Mouse (Mus musculus) liver, adult 2 months (tissue): Measurements from ENCODE around the gene Szt2.

Experiments used
- CTCF ChIP-seq: fragments of 200-500 bp; IDR thresholded peaks from 2 replicates; pipeline ENCODE4 v1.5.1; 2011; ENCODE audit warnings: low read depth, low read length, control low read depth
- POLR2A ChIP-seq: fragments of 200-500 bp; IDR thresholded peaks from 2 replicates; pipeline ENCODE4 v1.6.1; 2011; ENCODE audit warnings: low read length, control low read depth; ENCODE audit not compliant: insufficient read depth; ENCODE audit errors: extremely low read depth

DNA sequence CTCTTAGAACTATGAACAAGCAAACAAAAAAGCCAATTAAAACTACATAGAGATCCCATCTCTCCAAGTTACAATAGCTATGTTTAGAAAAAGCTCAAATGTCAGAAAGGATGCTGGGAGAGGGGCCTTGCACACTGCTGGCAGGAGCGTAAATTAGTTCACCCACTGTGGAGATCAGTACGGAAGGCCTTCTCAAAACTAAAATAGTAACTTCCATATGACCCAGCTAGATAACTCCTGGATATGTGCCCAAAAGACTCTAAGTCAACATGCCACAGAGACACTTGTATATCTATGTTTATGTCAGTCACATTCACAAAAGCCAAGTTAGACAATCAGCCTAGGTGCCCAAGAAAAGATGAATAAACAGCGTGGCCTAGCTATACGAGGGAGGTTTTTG lies 13.8 kb downstream of the Szt2 start:
- TF ChIP-seq POLR2A: no peak
- TF ChIP-seq CTCF: no peak
